Mouse (Mus musculus) ovary, postnatal 10 days (tissue): Measurements from ENCODE around the gene 3110082I17Rik.

Experiments
- DNase-seq: peaks from one replicate; pipeline ENCODE4 v3.0.0; 2022; ENCODE audit warnings: low spot score

3110082I17Rik gene

DNA sequence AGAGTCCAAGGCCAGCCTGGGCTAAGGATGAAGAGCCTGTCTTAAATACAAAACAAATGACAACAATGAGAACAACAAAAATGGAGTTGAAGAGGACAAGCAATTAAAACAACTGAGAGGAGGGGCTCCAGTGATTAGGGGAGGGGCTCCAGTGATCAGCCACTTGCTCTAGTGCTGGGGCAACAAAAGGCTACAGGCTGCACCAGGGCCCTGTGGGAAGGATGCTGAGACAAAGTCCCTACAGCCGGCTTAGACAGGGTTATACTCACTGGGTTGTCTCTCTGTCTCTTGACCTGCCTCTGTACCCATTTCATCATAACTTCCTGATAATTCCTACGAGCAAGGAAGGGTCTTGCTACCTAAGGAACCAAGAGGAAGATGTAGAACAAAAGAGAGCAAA, 42.2 kb downstream of the 3110082I17Rik start:
- no peak for DNase-seq

DNA sequence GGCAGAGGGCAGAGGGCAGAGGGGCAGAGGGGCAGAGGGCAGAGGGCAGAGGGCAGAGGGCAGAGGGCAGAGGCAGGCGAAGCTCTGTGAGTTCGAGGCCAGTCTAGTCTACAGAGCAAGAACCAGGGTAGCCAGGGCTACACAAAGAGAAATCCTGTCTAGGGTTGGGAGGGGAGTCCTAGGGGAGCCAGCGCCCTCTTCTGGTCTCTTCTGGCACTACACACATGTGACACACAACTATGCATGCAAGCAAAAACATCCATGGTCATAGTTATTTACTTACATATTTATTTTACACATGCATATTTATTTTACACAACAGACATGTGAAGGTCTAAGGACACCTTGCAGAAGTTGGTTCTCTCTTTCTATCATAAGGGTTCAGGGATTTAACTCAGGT, 42.8 kb downstream of the 3110082I17Rik start:
- no peak for DNase-seq

DNA sequence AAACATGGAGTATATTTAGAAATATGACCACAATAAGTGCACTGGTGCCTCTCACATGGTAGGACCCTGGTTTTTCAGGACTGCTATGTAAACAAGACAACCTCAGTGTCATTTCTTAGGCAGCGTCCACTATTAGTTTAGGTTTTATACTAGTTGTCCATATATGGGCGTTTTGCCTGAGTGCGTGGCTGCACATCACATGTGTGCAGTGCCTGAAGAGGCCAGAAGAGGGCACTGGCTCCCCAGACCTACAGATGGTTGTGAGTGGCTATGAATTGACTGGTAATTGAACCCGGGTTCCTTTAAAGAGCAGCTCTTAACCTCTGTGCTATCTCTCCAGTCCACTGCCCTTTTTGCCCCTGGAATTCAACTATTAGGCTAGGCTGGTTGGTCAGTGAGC, 43.4 kb downstream of the 3110082I17Rik start:
- DNase-seq: no peak

DNA sequence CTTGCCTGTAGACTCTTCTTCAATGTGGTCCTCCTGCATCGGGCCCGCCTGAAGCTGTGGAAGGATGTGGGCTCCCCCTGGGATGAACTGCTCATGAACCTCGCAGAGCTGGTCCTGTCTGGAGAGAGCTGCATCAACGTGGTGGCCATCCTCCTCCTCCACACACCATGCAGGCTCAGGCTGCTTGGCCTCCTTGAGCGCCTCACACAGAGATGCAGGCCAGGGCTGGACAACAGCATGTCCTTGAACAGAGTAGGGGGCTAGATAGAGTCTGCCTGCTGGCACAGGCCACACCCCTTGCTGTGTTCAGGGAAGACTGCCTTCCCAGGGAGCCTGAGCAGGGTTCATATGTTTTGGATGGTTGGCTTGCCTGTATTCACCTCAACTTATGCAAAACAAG, 45.3 kb downstream of the 3110082I17Rik start:
- DNase-seq: no peak

DNA sequence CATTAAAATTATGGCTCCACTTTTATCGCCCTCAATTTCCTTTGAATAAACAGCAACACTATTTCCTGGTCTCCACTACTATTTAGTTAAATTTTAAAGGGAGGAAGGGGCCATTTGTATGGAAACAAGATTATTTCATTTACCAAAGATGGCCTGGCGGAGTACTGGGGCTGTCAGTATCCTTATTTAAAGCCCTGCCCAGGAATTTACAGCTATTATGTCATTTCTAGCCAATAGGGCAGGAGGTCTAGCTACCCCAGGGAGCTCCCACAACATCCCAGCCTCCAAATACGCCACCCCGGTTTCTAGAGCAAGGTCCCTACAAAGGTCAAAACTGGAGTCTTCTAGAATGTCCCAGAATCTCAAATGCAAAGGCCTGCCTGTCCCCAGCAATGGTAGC, 46.8 kb downstream of the 3110082I17Rik start:
- no peak for DNase-seq

DNA sequence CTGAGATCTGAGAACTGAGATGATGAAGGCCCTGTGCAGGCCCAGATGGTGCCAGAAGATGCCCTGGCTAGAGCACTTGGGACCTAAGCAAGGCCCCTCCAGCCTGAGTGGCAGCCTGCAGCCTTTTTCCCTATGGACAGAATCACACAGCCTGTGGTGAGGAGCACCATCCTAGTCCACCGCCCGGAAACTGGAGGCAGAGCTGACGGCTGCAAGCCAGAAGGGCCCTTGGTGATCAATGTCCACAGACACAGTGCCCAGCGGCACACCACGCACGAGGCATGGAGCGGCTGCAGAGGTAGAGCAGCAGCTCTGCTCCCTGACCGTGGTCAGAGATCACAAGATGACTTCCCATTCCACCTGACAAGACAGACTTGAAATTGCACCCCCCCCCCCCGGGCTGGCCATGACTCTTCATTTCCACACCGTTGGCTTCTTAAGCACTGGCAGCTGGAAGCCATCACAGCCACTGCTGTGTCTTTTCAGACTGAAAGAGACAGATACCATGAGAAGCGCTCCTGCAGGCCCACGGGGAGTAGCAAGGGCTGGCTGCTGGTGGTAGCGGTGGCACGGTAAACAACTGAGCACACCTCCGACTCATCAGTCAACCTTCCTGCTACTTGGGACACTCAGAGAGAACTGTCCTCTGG, 48.5 kb downstream of the 3110082I17Rik start:
- DNase-seq: no peak

DNA sequence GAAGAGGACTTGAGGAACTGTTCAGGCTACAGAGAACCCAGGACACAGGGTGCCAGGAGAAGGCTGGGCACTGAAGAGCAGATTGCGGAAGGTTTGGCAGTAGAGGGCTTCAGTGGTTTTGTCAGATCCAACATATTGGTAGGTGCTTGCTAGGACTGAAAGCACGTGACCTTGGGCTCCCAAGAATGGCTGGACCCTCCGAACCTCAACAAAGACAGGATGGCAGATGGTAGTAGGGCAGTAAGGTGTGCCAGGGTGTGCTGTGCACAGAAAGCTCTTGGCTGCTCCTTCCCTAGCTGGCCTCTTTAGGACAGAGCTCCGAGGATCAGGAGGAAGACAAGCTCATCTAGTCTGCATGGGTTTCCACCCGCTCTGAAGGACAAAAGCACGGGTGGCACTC, 49.2 kb downstream of the 3110082I17Rik start:
- no peak for DNase-seq

DNA sequence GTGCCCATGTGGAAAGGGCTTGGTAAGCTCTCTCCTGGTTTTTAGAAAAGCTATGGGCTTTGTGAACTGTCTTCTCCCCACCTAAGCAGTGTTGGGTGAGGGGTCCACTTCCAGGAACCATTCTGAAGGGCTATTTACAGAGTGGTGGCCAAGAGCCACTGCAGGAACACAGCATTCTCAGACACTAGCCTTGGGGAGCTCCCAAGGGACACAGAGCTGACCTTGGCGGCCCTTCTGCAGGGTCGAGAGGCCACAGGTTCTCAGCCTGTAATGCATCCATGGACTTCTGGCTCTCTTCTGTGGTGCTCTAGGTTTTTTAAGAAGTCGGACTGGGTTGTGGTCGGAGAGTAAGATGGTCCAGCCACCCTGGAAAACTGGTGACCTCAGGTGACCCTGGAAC, 50.3 kb downstream of the 3110082I17Rik start:
- no peak for DNase-seq

DNA sequence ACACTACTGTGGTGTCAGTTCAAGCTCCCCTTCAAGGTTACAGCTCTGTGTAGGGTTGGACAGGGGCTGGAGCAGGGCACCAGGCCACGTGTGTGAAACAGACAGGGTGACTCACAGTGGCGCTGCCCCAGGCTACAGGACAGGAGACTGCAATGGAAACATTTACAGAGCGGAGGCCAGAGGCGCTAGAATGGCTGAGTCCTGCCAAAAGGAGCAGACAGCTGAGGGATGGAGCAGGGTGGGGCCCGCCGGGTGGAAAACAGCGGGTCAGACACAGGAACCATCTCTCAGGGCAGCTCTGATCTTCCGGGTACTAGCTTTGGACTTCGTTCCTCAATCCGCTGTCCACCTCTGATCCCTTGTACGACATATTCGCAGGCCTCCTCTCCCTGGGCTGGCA, 50.9 kb downstream of the 3110082I17Rik start:
- DNase-seq: no peak

DNA sequence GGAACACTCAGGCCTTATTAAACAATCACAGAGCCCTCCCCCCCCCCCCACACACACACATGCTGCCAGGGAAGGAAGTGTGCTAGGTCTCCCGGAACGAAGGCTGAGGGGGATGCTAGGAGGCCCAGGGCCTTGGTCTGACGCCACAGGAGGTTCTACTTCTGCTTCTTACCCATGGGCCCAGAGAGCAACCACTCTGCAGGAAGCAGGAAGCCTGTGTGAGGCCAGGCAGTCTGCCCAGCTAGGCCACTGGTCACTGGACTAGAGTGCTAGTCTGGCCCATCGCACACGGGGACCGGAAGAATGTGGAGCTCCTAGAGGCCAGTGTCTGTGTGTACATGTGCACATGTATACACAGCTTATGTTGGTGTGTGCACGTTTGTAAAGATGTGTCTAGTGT, 51.8 kb downstream of the 3110082I17Rik start:
- no peak for DNase-seq

DNA sequence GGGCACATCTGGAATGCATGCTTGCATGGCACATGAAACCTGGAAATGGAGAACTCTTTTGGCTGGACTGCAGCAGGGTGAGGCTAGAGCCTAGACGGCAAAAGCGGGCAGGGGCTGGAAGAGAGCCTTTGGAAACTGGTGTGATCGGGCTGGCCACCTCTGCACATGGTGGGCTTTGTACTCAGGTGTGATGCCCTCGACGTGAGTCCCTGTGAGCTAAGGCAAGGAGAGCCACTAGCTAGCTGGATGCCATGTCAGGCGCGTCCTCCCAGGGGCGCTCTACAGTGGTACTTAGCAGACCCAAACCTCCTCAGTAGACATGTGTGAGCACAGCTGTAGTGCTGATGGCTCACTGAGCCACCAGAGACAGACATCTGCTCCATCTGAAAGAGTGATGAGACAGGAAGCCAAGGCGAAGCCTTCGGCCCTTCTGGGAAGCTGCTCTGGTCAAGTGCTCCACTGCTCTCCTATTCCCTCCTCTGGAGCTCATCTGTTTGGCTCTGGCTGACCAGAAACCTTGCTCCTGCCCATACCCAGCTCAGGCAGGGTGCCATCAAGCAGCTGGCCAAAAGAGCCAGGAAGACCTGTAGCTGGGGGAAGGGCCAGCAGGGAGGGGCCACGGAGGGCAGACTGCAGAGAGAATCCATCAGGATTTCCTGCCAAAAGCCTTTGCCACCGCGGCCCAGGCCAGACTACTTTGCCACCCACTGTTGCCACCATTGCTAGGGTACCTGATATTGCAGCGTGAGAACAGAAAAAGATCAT, 53.0 kb downstream of the 3110082I17Rik start:
- DNase-seq: no peak

DNA sequence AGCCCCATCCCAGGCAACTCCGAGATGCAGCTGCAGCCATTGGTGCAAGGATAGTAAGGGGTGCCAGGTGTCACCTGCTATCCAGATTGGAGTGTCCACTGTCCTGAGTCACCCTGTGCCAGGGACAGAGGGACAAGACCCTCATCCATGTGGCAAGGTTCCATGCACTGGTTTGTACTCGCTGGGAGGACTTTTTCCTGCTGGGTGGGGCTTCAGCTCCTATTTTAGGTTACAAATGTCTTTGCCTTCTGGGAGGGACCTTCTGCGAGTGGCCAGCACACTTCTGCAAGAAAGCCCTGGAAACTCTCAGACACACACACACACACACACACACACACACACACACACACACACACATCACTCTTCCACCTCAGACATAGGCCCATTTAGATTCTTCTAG, 54.4 kb downstream of the 3110082I17Rik start:
- DNase-seq: no peak

DNA sequence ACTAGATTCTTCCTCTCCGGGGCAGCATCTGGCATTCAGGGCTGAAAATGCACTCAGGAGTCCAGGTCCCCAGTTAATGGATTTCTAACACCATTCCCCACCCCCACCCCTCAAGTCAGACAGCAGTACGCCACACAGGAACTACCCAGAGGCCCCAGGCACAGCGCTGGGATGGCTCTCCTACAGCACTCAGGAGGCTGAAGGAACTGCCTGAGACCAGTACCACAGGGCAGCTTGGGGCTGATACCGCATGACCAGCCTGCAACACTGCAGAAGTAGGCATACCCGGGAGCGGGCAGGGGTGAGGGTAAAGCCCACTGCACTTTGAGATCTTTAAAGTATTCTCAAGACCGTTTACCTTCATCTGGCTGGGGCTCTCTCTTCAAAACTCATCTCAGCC, 54.8 kb downstream of the 3110082I17Rik start:
- no peak for DNase-seq

DNA sequence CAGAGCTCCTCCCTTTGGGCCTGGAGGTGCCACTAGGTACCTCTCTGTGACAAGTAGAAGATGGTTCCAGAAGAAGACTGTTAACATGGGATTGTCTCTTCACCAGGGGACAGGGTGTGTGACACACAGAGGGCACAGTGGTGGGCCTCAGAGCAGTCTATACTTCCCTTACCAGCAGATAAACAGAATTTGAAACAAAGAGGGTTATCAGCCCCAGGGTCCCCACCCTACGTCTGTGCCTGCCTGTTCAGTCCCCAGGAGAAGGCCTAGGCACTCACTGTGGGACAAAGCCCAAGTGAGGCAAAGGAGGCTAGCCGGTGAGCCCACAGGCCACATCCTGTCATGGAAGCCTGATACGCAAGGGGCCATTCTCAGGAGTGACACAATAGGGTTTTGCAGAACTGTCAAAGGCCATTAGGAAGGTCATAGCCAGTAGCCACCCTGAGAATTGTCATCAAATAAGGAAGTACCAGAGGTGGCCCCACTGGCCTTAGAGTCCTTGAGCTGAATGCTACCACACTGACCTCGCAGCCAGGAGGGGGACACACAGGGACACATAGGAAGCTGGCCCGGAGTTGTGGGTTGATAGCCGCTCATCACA, 55.4 kb downstream of the 3110082I17Rik start, which contains the start of gene C130050O18Rik:
TSS of gene C130050O18Rik (plus strand) at position 480 of the 601 bp plus-strand sequence.
- no peak for DNase-seq

DNA sequence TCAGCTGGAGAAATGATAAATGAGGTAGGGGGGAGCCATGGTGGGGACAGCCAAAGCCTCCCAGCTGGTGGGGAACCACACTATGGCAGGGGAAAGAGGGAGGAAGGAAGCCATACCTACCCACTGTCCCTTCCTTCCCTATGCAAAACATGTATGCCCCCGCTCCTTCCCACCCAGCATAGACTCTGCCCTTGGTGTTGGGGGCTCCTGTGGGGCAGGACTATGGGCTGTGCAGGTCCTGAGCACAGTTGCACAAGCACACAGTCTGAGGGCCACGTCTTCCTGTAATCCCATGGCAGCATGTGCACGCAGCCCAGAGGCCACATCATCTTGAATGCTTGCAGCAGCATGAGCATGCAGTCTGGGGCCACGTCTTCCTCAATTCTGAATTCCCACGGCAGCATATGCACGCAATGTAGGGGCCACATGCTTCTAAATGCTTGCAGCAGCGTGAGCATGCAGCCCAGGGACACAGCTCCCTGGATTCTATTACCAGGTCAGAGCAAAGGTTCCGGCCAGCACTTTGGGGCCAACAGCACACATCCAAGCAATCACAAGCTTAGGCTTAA, 56.6 kb downstream of the 3110082I17Rik start:
- no peak for DNase-seq

DNA sequence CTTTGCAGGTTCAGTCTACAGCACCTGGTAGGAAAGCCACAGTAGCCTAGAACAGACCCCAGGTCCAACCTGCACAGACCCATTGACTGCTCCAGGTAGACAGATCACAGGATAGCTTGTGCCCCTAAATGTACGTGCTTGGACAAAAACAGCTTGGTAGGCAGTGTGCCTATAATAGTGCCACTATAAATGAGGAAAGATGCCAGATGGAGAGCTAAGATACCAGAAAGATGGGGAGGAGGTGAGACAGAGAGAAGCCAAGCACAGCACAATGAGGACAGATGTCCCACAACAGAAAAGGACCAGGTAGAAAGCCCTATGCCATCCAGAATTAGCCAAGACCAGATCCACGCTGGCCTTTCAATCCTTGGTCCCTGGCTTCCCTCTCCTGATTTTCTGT, 58.2 kb downstream of the 3110082I17Rik start:
- no peak for DNase-seq

DNA sequence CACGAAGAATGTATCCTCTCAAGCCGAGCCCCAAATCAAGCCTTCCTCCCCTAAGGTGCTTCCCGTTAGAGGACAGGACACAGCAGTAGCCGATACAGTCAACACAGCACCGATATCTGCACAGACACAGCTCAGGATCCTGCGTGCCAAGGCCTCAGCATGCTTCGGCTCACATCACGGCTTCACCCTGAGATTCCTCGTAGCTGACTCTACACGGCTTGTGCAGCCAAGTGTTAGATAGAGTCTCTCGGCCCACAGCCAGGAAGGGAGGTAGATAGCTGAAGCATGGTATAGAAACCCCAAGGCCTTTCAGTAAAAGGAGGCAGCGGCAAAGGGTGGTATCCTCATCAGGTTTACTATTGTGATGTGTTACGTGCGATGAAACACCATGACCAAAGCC, 60.3 kb downstream of the 3110082I17Rik start:
- no peak for DNase-seq

DNA sequence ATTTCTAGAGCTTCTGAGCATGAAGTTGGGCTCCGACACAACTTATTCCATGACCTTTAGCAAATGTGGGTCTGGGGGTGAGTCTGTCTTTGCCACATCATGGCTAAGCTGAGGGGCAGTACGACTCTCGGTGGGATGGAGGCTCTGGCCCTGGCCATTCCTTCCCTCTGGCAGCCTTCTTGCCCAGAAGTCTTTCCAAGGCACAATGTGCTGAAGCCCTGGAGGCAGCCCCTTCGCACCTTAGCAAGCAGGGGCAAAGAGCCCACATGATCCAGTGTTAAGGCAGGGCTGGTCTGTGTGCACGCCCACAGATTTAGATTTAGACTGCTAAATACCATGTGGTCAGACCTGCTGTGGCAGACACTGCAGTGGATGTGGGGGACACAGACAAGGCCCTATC, 61.5 kb downstream of the 3110082I17Rik start:
- DNase-seq: no peak

DNA sequence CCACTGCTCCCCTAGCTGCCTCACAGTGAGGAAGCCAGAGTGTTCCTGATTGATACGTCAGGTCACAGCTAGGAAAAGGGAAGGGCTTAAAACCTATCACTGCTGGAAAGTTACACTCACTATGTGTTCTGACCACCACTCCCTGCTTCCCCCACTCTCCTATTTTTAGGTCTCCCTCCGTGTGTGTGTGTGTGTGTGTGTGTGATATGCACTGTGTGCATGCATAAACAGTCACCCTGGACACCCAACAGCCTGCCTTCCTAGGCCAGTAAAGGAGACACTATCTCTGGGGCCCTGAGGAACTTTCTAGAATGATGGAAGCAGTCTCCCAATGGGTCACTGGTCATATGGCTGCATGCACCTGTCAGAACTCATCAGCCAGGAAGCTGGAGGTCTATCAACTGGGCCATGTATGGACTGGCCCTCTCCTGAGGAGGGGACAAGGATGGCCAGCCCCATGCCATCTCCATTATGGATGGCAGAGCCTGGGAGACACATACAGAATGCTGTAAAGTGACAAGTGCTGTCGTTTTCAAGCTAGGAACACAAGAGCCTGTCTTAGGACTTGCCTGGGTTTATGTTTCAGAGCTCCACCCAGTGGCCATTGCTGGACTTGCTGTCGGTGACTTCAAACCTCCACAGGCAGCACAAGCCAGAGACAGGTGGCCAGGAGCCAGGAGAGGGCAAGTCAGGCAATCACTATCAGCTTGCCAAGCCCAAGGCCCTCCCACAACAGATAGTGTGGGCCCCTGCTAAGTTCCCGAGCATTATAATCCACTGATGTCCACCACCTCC, 62.2 kb downstream of the 3110082I17Rik start:
- DNase-seq: peak; percentile 85

DNA sequence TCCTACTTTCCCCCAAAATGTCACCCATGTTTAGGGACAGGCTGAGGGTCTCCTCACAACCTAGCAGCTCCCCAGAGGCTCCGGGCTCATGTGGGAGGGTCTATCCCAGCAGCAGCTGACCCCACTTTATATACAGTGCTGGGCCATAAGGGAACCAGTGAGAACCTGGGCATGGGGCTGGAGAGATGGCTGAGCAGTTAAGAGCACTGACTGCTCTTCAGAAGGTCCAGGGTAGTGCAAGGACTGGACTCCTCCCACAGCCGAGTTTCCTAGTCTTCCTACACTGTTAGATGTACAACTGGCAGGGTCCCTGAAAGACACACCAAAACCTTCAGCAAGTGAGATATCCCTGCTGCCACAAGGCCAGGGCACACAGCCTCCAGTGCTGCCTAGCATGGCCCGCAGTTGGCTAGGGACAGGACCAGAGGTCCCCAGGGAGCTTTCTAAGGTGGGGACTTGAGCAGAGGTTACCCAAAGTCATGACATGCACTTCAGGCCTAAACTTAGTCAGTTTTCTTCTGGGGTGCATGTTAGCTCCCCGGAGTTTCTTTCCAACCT, 62.9 kb downstream of the 3110082I17Rik start:
- DNase-seq: no peak

DNA sequence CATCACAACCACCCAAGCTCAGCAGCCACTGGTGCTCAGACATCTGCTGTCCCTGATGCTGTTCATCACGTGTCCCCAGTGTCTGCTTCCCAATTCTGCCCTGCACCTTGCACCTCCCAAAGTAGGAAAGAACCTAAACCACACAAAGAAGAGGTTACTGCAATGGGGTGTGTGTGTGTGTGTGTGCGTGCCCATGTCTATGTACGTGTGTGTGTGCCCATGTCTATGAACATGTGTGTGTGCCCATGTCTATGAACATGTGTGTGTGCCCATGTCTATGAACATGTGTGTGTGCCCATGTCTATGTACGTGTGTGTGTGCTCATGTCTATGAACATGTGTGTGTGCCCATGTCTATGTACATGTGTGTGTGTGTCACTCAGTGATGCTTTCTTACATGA, 64.8 kb downstream of the 3110082I17Rik start:
- DNase-seq: no peak

DNA sequence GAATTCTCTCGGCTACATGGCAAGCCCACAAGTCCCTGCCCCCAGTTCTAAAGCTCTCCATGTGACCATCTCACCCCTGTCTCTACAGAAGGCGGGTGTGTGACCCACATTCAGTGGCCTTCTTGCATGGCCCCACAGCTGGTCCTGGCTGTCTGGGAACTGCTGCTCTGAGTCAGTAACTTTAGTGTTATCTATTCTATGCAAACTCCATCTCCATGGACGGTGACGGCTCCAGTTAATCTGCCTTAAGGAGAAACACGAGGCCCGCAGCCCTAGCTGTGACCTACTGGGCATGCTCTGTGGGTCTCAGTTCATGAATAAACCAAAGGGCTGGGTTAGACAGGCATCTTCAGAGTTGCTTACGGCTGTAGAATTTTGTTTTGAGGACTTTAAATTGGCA, 65.9 kb downstream of the 3110082I17Rik start:
- DNase-seq: no peak
